Mouse (Mus musculus): ENCODE results near the gene Rapgef2. TPM values are rescaled to one million over a fixed set of nuclear protein-coding genes. Genes with fewer than 3 reads are reported as not detected.
"Not testable (repeated sequence)": the region's sequence is repeated elsewhere in the genome, so short reads cannot be mapped to it uniquely, and the experiment has no call there.

Rapgef2 gene
- polyA plus RNA-seq, 1 experiment from 2014 or later = 7.5 TPM

GRCm38 (mm10) chr3:79061426-79061825 is 224.9 kb downstream of the Rapgef2 start:
- ATAC-seq (ENCODE audit: insufficient read depth, low FRiP score, low TSS enrichment) (no peak), DNase-seq (ENCODE audit: low spot score) (no peak)
- Histone ChIP-seq H3K9me3 (ENCODE audit: control insufficient read depth, low read length) (no peaks in the 10 kb centered on the region), H3K4me3 (ENCODE audit: low read depth, low read length) (no peak overlapping the region), H3K4me1 (ENCODE audit: control insufficient read depth, insufficient read depth, low read length) (no peaks in the 10 kb centered on the region), H3K36me3 (ENCODE audit: control insufficient read depth, insufficient read depth, low read length) (no peaks in the 10 kb centered on the region; the same call in 1 of the 2 replicates), H3K27ac (ENCODE audit: low read depth, low read length) (no peak overlapping the region), H3K4me2 (ENCODE audit: low read depth) (no peak overlapping the region), H3K9ac (ENCODE audit: low read length) (no peak overlapping the region), H3K27me3 (ENCODE audit: control insufficient read depth, insufficient read depth, low read length) (no peaks in the 10 kb centered on the region)
- 93% methylated on average over 6 of the region's 6 CpGs for WGBS

- H3K4me2 ChIP-seq (ENCODE audit: low read depth) = not testable (repeated sequence)
Observed at GRCm38 (mm10) chr3:79058491-79058890, 227.8 kb downstream of the Rapgef2 start.

GRCm38 (mm10) chr3:79045251-79045650 is 241.1 kb downstream of the Rapgef2 start:
- H3K4me1 ChIP-seq (ENCODE audit: control insufficient read depth, insufficient read depth, low read length) = no peaks in the 10 kb centered on the region
- no peak overlapping the region for H3K9ac ChIP-seq (ENCODE audit: low read length)
- H3K36me3 ChIP-seq (ENCODE audit: control insufficient read depth, insufficient read depth, low read length) = no peaks in the 10 kb centered on the region
- ATAC-seq (ENCODE audit: insufficient read depth, low FRiP score, low TSS enrichment) = no peak
- WGBS = 84% methylated on average over 5 of the region's 5 CpGs
- no peaks in the 10 kb centered on the region for H3K27me3 ChIP-seq (ENCODE audit: control insufficient read depth, insufficient read depth, low read length)
- no peak overlapping the region for H3K4me3 ChIP-seq (ENCODE audit: low read depth, low read length)
- DNase-seq (ENCODE audit: low spot score) = no peak
- no peak overlapping the region for H3K4me2 ChIP-seq (ENCODE audit: low read depth)
- H3K9me3 ChIP-seq (ENCODE audit: control insufficient read depth, low read length) = no peaks in the 10 kb centered on the region
- H3K27ac ChIP-seq (ENCODE audit: low read depth, low read length) = no peak overlapping the region

More at GRCm38 (mm10) chr3:79058491-79058890, 227.8 kb downstream of the Rapgef2 start:
- DNase-seq (ENCODE audit: low spot score); H3K27me3 ChIP-seq (ENCODE audit: control insufficient read depth, insufficient read depth, low read length); H3K9ac ChIP-seq (ENCODE audit: low read length); H3K9me3 ChIP-seq (ENCODE audit: control insufficient read depth, low read length); H3K4me1 ChIP-seq (ENCODE audit: control insufficient read depth, insufficient read depth, low read length); H3K27ac ChIP-seq (ENCODE audit: low read depth, low read length); H3K36me3 ChIP-seq (ENCODE audit: control insufficient read depth, insufficient read depth, low read length); ATAC-seq (ENCODE audit: insufficient read depth, low FRiP score, low TSS enrichment); H3K4me3 ChIP-seq (ENCODE audit: low read depth, low read length): not testable (repeated sequence)
- WGBS = 80% methylated on average over 2 of the region's 2 CpGs

GRCm38 (mm10) chr3:79042973-79043372 is 243.3 kb downstream of the Rapgef2 start:
- H3K4me1 ChIP-seq (ENCODE audit: control insufficient read depth, insufficient read depth, low read length) = no peaks in the 10 kb centered on the region
- H3K9ac ChIP-seq (ENCODE audit: low read length) = no peak overlapping the region
- H3K4me2 ChIP-seq (ENCODE audit: low read depth) = no peak overlapping the region
- H3K27ac ChIP-seq (ENCODE audit: low read depth, low read length) = no peak overlapping the region
- ATAC-seq (ENCODE audit: insufficient read depth, low FRiP score, low TSS enrichment) = no peak
- DNase-seq (ENCODE audit: low spot score) = no peak
- no peak overlapping the region for H3K4me3 ChIP-seq (ENCODE audit: low read depth, low read length)
- H3K27me3 ChIP-seq (ENCODE audit: control insufficient read depth, insufficient read depth, low read length) = no peaks in the 10 kb centered on the region
- H3K36me3 ChIP-seq (ENCODE audit: control insufficient read depth, insufficient read depth, low read length) = no peaks in the 10 kb centered on the region
- H3K9me3 ChIP-seq (ENCODE audit: control insufficient read depth, low read length) = no peaks in the 10 kb centered on the region
- WGBS = 91% methylated on average over 3 of the region's 3 CpGs

- DNase-seq (ENCODE audit: low spot score) (no peak), ATAC-seq (ENCODE audit: insufficient read depth, low FRiP score, low TSS enrichment) (no peak)
- Histone ChIP-seq H3K4me2 (ENCODE audit: low read depth) (no peak overlapping the region), H3K4me3 (ENCODE audit: low read depth, low read length) (no peak overlapping the region), H3K9ac (ENCODE audit: low read length) (no peak overlapping the region), H3K9me3 (ENCODE audit: control insufficient read depth, low read length) (no peaks in the 10 kb centered on the region), H3K36me3 (ENCODE audit: control insufficient read depth, insufficient read depth, low read length) (no peaks in the 10 kb centered on the region), H3K27me3 (ENCODE audit: control insufficient read depth, insufficient read depth, low read length) (no peaks in the 10 kb centered on the region), H3K27ac (ENCODE audit: low read depth, low read length) (no peak overlapping the region), H3K4me1 (ENCODE audit: control insufficient read depth, insufficient read depth, low read length) (no peaks in the 10 kb centered on the region)
- WGBS = 63% methylated on average over 2 of the region's 2 CpGs
Observed at GRCm38 (mm10) chr3:79039666-79040450, 246.5 kb downstream of the Rapgef2 start.

- Histone ChIP-seq H3K27ac (ENCODE audit: low read depth, low read length) (no peak overlapping the region), H3K4me1 (ENCODE audit: control insufficient read depth, insufficient read depth, low read length) (no peaks in the 10 kb centered on the region), H3K9me3 (ENCODE audit: control insufficient read depth, low read length) (no peaks in the 10 kb centered on the region), H3K36me3 (ENCODE audit: control insufficient read depth, insufficient read depth, low read length) (no peaks in the 10 kb centered on the region), H3K27me3 (ENCODE audit: control insufficient read depth, insufficient read depth, low read length) (no peaks in the 10 kb centered on the region), H3K4me3 (ENCODE audit: low read depth, low read length) (no peak overlapping the region), H3K4me2 (ENCODE audit: low read depth) (no peak overlapping the region), H3K9ac (ENCODE audit: low read length) (no peak overlapping the region)
- no peak for ATAC-seq (ENCODE audit: insufficient read depth, low FRiP score, low TSS enrichment)
- 84% methylated on average over 2 of the region's 2 CpGs for WGBS
- DNase-seq (ENCODE audit: low spot score) = no peak
Observed at GRCm38 (mm10) chr3:79039008-79039407, 247.3 kb downstream of the Rapgef2 start.

- WGBS = 88% methylated on average over 2 of the region's 2 CpGs
- Histone ChIP-seq H3K9ac (ENCODE audit: low read length) (no peak overlapping the region), H3K4me2 (ENCODE audit: low read depth) (no peak overlapping the region), H3K27me3 (ENCODE audit: control insufficient read depth, insufficient read depth, low read length) (no peaks in the 10 kb centered on the region), H3K9me3 (ENCODE audit: control insufficient read depth, low read length) (no peaks in the 10 kb centered on the region), H3K4me3 (ENCODE audit: low read depth, low read length) (no peak overlapping the region), H3K4me1 (ENCODE audit: control insufficient read depth, insufficient read depth, low read length) (no peaks in the 10 kb centered on the region), H3K27ac (ENCODE audit: low read depth, low read length) (no peak overlapping the region), H3K36me3 (ENCODE audit: control insufficient read depth, insufficient read depth, low read length) (no peaks in the 10 kb centered on the region)
- no peak for ATAC-seq (ENCODE audit: insufficient read depth, low FRiP score, low TSS enrichment)
- no peak for DNase-seq (ENCODE audit: low spot score)
Observed at GRCm38 (mm10) chr3:79034457-79034856, 251.9 kb downstream of the Rapgef2 start.

- 85% methylated on average over 4 of the region's 4 CpGs for WGBS
Observed at GRCm38 (mm10) chr3:79030855-79031254, 255.5 kb downstream of the Rapgef2 start.

GRCm38 (mm10) chr3:79028153-79028878 is 258.0 kb downstream of the Rapgef2 start:
- Histone ChIP-seq H3K4me2 (ENCODE audit: low read depth) (no peak overlapping the region), H3K27me3 (ENCODE audit: control insufficient read depth, insufficient read depth, low read length) (no peaks in the 10 kb centered on the region), H3K4me1 (ENCODE audit: control insufficient read depth, insufficient read depth, low read length) (no peaks in the 10 kb centered on the region), H3K27ac (ENCODE audit: low read depth, low read length) (no peak overlapping the region), H3K4me3 (ENCODE audit: low read depth, low read length) (no peak overlapping the region), H3K36me3 (ENCODE audit: control insufficient read depth, insufficient read depth, low read length) (no peaks in the 10 kb centered on the region), H3K9me3 (ENCODE audit: control insufficient read depth, low read length) (no peaks in the 10 kb centered on the region), H3K9ac (ENCODE audit: low read length) (no peak overlapping the region)
- ATAC-seq (ENCODE audit: insufficient read depth, low FRiP score, low TSS enrichment) = no peak
- DNase-seq (ENCODE audit: low spot score) = no peak
- WGBS = 90% methylated on average over 14 of the region's 14 CpGs

More at GRCm38 (mm10) chr3:79030855-79031254, 255.5 kb downstream of the Rapgef2 start:
- DNase-seq (ENCODE audit: low spot score) (no peak), ATAC-seq (ENCODE audit: insufficient read depth, low FRiP score, low TSS enrichment) (no peak)
- Histone ChIP-seq H3K27me3 (ENCODE audit: control insufficient read depth, insufficient read depth, low read length) (no peaks in the 10 kb centered on the region), H3K36me3 (ENCODE audit: control insufficient read depth, insufficient read depth, low read length) (no peaks in the 10 kb centered on the region), H3K4me1 (ENCODE audit: control insufficient read depth, insufficient read depth, low read length) (no peaks in the 10 kb centered on the region), H3K4me3 (ENCODE audit: low read depth, low read length) (no peak overlapping the region), H3K9ac (ENCODE audit: low read length) (no peak overlapping the region), H3K9me3 (ENCODE audit: control insufficient read depth, low read length) (no peaks in the 10 kb centered on the region), H3K27ac (ENCODE audit: low read depth, low read length) (no peak overlapping the region), H3K4me2 (ENCODE audit: low read depth) (no peak overlapping the region)

Data from neural tube, embryonic 11.5 days (tissue).